Mouse (Mus musculus): ENCODE measurements around the gene Zfp729a. TPM values are rescaled to one million over a fixed set of nuclear protein-coding genes. Genes with fewer than 3 reads are reported as not detected.

The Zfp729a gene
- polyA plus RNA-seq, 1 experiment = 0.57 TPM

DNA sequence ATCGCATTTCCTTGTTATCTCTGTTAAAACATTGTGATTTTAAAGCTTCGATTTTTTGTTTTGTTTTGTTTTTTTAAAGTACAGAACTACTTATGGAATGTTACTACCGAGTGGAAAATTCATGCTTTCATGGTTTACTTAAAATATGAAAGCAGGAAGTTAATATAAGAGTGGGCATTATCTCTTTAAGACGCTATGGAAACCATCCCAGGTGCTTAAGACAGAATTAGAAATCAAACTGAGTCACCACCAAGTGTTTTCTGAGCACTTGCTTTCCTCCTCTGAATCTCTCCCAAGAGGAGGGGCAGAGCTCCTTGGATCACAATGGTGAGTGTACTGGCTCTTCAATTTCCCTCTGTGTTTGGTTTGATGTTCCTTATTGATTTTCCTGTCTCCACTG, 27.5 kb downstream of the Zfp729a start:
- H3K27me3 ChIP-seq (ENCODE audit: control insufficient read depth, insufficient read depth, low read length) = no peaks in the 10 kb centered on the region
- TF ChIP-seq POLR2A (IDR thresholded peaks at IDR 0.05; ENCODE audit: low read depth, low read length) (no peak), CTCF (IDR thresholded peaks at IDR 0.05; ENCODE audit: extremely low read depth, insufficient read depth, insufficient read length, insufficient replicate concordance) (no peak)
- H3K27ac ChIP-seq (ENCODE audit: insufficient read depth, low read length) = no peak overlapping the region
- H3K36me3 ChIP-seq (ENCODE audit: control insufficient read depth, insufficient read depth, low read length) = no peaks in the 10 kb centered on the region; the same call in 1 of the 2 replicates
- 65% methylated on average over 4 of the region's 4 CpGs for WGBS
- DNase-seq (ENCODE audit: low read depth in 1 of 2, low spot score in 2 of 2) = no peak
- H3K4me1 ChIP-seq (ENCODE audit: control insufficient read depth, insufficient read depth, insufficient read length) = peaks cover 4% of the 10 kb centered on the region
- no peak overlapping the region for H3K4me3 ChIP-seq (ENCODE audit: extremely low read depth, insufficient read depth, insufficient read length)

DNA sequence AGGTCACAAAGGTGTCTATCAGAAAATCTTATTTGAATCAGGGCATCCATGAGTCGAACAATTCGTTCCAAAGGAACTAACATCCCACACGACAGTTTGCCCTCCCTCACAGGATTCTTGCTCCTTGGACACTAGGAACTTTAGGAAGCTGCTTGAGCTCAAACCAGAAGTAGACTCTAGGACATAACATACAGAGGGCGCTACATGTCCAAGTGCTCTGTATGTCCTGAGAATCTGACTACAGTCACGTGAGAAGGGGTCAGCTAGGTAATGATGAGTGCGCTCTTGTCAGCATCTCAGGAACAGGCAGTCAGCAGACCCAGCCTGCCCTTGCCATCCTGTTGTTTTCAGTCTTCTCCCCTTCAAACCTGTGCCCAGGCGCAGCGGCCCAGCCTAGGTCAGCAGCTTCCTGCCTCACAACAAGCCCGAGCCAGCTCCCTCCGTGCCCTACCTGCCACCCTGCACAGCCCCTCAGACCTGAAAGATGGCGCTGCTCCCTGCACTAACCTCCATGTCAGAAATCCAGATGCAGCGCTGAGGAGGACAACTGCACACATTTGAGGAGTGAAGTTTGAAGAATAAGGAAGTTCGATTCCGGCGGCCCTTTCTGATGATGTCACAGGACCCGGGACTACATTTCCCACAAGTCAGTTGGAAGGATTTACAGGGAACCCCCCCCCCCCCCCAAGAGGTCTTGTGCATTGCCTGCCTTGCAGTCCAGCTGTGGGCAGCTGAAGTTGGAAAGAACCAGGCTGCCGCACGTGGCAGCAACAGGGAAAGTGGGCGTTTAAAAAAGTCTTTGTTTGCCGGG, 28.3 kb downstream of the Zfp729a start, which contains the start of gene Zfp729b:
Zfp729b (minus strand) TSS at position 642 of the 811 bp plus-strand sequence.
- WGBS = 2% methylated on average over 20 of the region's 20 CpGs
- H3K36me3 ChIP-seq (ENCODE audit: control insufficient read depth, insufficient read depth, low read length) = no peaks in the 10 kb centered on the region; the same call in 1 of the 2 replicates
- H3K4me3 ChIP-seq (ENCODE audit: extremely low read depth, insufficient read depth, insufficient read length) = peak within 1 kb of the TSS; percentile 97
- H3K27me3 ChIP-seq (ENCODE audit: control insufficient read depth, insufficient read depth, low read length) = no peaks in the 10 kb centered on the region
- DNase-seq (ENCODE audit: low read depth in 1 of 2, low spot score in 2 of 2) = peak; percentile 90
- no peak for TF ChIP-seq CTCF (IDR thresholded peaks at IDR 0.05; ENCODE audit: extremely low read depth, insufficient read depth, insufficient read length, insufficient replicate concordance)
- TF ChIP-seq POLR2A (IDR thresholded peaks at IDR 0.05; ENCODE audit: low read depth, low read length) = no peak
- H3K27ac ChIP-seq (ENCODE audit: insufficient read depth, low read length) = peak within 1 kb of the TSS; percentile 79
- H3K4me1 ChIP-seq (ENCODE audit: control insufficient read depth, insufficient read depth, insufficient read length) = peaks cover 4% of the 10 kb centered on the region

DNA sequence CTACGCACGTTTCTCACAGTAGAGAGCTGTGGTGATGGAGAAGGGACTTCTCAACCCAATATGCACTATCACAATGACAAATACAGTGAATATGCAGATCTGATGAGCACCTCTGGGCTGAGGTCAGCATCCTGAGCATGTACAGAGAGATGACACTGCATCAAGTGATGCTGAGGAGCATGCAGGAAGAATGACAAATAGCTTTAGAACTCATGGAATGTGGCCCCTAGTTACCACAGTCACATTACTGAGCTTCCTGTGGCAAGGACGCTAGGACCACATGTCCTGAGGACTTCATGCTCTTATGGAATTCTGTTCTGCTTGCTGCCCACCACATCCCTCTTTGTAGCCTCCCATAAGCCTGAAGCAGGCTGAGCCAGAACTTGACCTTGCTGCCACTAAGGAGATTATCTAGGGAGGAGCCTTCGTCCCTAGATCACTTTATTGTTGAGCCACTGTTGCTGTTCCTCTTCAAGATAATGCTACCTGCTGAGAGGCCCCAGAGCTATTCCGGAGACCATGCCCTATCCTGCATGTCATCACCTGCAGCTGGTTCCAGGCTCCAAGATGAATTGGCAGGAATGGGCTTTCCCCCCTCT, 64.9 kb downstream of the Zfp729a start:
- 78% methylated on average over 5 of the region's 5 CpGs for WGBS
- Histone ChIP-seq H3K27ac (ENCODE audit: insufficient read depth, low read length) (no peak overlapping the region), H3K4me1 (ENCODE audit: control insufficient read depth, insufficient read depth, insufficient read length) (no peaks in the 10 kb centered on the region), H3K4me3 (ENCODE audit: extremely low read depth, insufficient read depth, insufficient read length) (no peak overlapping the region), H3K36me3 (ENCODE audit: control insufficient read depth, insufficient read depth, low read length) (no peaks in the 10 kb centered on the region), H3K27me3 (ENCODE audit: control insufficient read depth, insufficient read depth, low read length) (no peaks in the 10 kb centered on the region)
- DNase-seq (ENCODE audit: low read depth in 1 of 2, low spot score in 2 of 2) = no peak
- TF ChIP-seq POLR2A (IDR thresholded peaks at IDR 0.05; ENCODE audit: low read depth, low read length) (no peak), CTCF (IDR thresholded peaks at IDR 0.05; ENCODE audit: extremely low read depth, insufficient read depth, insufficient read length, insufficient replicate concordance) (no peak)

Other genes starting within 250 kb of the Zfp729a start
- gene Zfp429, start 238.0 kb downstream of the Zfp729a start, polyA plus RNA-seq (2012; rRNA removed) = 2.7 and 2.9 TPM in 2 replicates
- gene Zfp459, start 216.4 kb downstream of the Zfp729a start, polyA plus RNA-seq (2012; rRNA removed) = 0.23 and 0.33 TPM in 2 replicates
- gene Zfp874a, start 186.2 kb downstream of the Zfp729a start, polyA plus RNA-seq (2012; rRNA removed) = 0.40 and 1.3 TPM in 2 replicates
- gene Zfp874b, start 153.5 kb downstream of the Zfp729a start, polyA plus RNA-seq (2012; rRNA removed) = 1.9 and 2.8 TPM in 2 replicates
- 0.48 and 0.62 TPM in 2 replicates for gene Zfp58, start 137.2 kb downstream of the Zfp729a start, polyA plus RNA-seq (2012; rRNA removed)
- gene Gm26965, start 111.6 kb downstream of the Zfp729a start, polyA plus RNA-seq (2012; rRNA removed) = not detected in 2 replicates
- gene Zfp87, start 111.6 kb downstream of the Zfp729a start, polyA plus RNA-seq (2012; rRNA removed) = 8.4 and 13.3 TPM in 2 replicates
- gene Zfp748, start 84.0 kb downstream of the Zfp729a start, polyA plus RNA-seq (2012; rRNA removed) = 1.8 and 1.9 TPM in 2 replicates
- 0.29 and 0.33 TPM in 2 replicates for gene Zfp729b, start 28.1 kb downstream of the Zfp729a start, polyA plus RNA-seq (2012; rRNA removed)
- 0.13 TPM in 1 of 2 replicates, not detected in the other for gene Gm49345, start within 50 bp of the Zfp729a start, polyA plus RNA-seq (2012; rRNA removed)
- 2.8 and 4.2 TPM in 2 replicates for gene Zfp738, start 49.3 kb upstream of the Zfp729a start, polyA plus RNA-seq (2012; rRNA removed)
- gene Zfp65, start 91.4 kb upstream of the Zfp729a start, polyA plus RNA-seq (2012; rRNA removed) = 0.59 and 0.77 TPM in 2 replicates
- gene Zfp85, start 117.4 kb upstream of the Zfp729a start, polyA plus RNA-seq (2012; rRNA removed) = 0.26 and 0.46 TPM in 2 replicates
- 0.72 and 0.78 TPM in 2 replicates for gene Zfp493, start 141.9 kb upstream of the Zfp729a start, polyA plus RNA-seq (2012; rRNA removed)
- gene Zfp273, start 175.9 kb upstream of the Zfp729a start, polyA plus RNA-seq (2012; rRNA removed) = 0.19 TPM in 2 replicates
- 0.16 TPM in 1 of 2 replicates, not detected in the other for gene Gm10037, start 193.3 kb upstream of the Zfp729a start, polyA plus RNA-seq (2012; rRNA removed)
- not detected in 2 replicates for gene BC048507, start 225.5 kb upstream of the Zfp729a start, polyA plus RNA-seq (2012; rRNA removed)

All from spleen, adult 2 months (tissue).